Mouse (Mus musculus) limb, embryonic 13.5 days (tissue): ENCODE measurements around the gene Car5a. TPM values are rescaled to one million over a fixed set of nuclear protein-coding genes. Genes with fewer than 3 reads are reported as not detected.

Source experiments
- ATAC-seq: fragments of 200-750 bp; cut with Nextera tagmentation; 2 replicates; pipeline ENCODE4 v1.8.0; 2017; ENCODE audit warnings: low read depth, moderate number of reproducible peaks, moderate TSS enrichment; ENCODE audit not compliant: low FRiP score
- H3K27ac ChIP-seq: fragments of 300-500 bp; sonication (generic); 2 replicates; pipeline ENCODE4 v1.5.1; 2015; ENCODE audit warnings: inconsistent platforms, mild to moderate bottlenecking, moderate library complexity
- H3K27me3 ChIP-seq: fragments of 300-500 bp; sonication (generic); 2 replicates; pipeline ENCODE4 v1.6.1; 2015; ENCODE audit warnings: mild to moderate bottlenecking, inconsistent platforms
- H3K36me3 ChIP-seq: fragments of 300-500 bp; sonication (generic); 2 replicates; pipeline ENCODE4 v1.6.1; 2015; ENCODE audit warnings: inconsistent platforms, mild to moderate bottlenecking, moderate library complexity
- H3K4me1 ChIP-seq: fragments of 300-500 bp; sonication (generic); 2 replicates; pipeline ENCODE4 v1.6.1; 2015; ENCODE audit warnings: inconsistent platforms
- H3K4me2 ChIP-seq: fragments of 300-500 bp; sonication (generic); replicated peaks from 2 replicates; pipeline ENCODE4 v1.6.1; 2015; ENCODE audit warnings: inconsistent platforms, mild to moderate bottlenecking, moderate library complexity
- H3K4me3 ChIP-seq: fragments of 300-500 bp; sonication (generic); 2 replicates; pipeline ENCODE4 v1.5.1; 2015; ENCODE audit warnings: moderate library complexity, mild to moderate bottlenecking, inconsistent platforms
- H3K9ac ChIP-seq: fragments of 300-500 bp; sonication (generic); 2 replicates; pipeline ENCODE4 v1.6.1; 2015; ENCODE audit warnings: mild to moderate bottlenecking, inconsistent platforms
- H3K9me3 ChIP-seq: fragments of 300-500 bp; sonication (generic); 2 replicates; pipeline ENCODE4 v1.6.1; 2016; ENCODE audit warnings: inconsistent platforms
- WGBS: fragments of 180-500 bp; shearing (Covaris S2); methylation state at CpG from one replicate; pipeline ENCODE4 v1.1.7; 2015; 5-methylcytosine and 5-hydroxymethylcytosine counted together
- polyA plus RNA-seq: library from polyadenylated mRNA; unstranded; fragments of >200 nt; fragmentation: Nextera tagmentation; extraction: Ambion mirVana; gene quantifications from 2 replicates; pipeline ENCODE4 v1.2.1, GENCODE M21; 2015

Car5a gene
- polyA plus RNA-seq, 1 experiment from 2014 or later = not detected

DNA sequence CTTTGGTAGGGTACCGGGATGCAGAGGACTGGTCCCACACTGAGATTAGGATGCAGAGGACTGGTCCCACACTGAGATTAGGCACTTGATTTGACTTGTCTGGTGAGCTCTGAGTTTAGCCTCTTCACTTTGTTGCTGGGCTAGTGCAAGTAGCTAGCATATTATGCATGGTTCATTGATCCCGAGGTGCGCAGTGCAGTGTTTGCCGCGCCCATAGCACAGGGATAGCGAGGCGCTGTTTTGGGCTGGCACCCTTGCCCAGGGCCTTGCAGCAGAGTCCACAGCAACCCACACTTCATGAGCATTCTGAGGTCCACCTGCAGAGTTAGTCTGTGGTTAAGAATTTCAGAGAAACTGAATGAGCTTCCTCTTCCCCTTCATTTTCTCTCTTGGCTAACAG lies 8.1 kb upstream of the Car5a start:
- Histone ChIP-seq H3K36me3 (peaks cover 34% of the 10 kb centered on the region), H3K9me3 (no peaks in the 10 kb centered on the region), H3K27ac (no peak overlapping the region), H3K4me1 (peaks cover 53% of the 10 kb centered on the region), H3K4me3 (0 out of 2 replicates have a peak overlapping the region, but pooled peaks have one; percentile 7), H3K9ac (peak overlapping the region; percentile 25; the same call in 1 of the 2 replicates), H3K27me3 (no peaks in the 10 kb centered on the region), H3K4me2 (peak overlapping the region; percentile 92; the same call in 1 of the 2 replicates)
- WGBS = 94% methylated on average over 7 of the region's 7 CpGs
- ATAC-seq = no peak

DNA sequence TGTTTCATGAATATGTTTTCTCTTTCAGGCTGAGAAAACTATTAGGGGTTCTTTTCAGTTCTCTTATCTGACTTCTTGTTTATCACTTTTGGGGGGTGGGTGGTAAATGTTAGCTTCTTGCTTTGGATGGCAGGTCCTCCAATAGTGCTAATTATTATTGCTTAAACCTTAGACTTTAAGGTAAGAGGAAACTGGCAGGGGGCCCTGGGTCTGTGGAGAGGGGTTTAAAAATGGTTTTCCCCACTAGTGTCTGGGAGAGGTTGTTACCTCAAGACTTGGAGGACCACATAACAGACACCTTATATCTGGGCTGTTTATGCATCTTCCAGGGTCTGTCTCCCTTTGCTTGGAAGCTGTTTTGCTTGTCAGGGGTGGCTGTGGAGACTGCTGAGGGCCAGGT lies 7.4 kb upstream of the Car5a start:
- Histone ChIP-seq H3K4me3 (peak overlapping the region; percentile 96), H3K27ac (no peak overlapping the region), H3K36me3 (peaks cover 34% of the 10 kb centered on the region), H3K27me3 (no peaks in the 10 kb centered on the region), H3K9me3 (no peaks in the 10 kb centered on the region), H3K9ac (peak overlapping the region; percentile 99), H3K4me1 (peaks cover 58% of the 10 kb centered on the region), H3K4me2 (peak overlapping the region; percentile 92)
- no peak for ATAC-seq

DNA sequence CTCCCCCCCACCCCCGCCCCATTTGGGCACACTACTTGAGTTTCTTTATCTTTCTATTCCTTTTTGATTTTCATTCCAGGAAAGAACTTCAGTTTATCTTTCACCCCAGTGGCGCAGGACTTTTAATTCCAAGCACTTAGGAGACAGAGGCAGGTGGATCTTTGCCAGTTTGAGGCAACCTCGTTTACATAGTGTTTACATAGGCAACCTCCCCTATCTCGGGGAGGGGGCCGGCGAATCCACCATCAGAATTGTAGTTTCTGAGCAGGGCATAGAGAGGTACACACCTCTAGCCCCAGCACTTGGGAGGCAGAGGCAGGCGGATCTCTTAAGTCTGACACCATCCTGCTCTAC lies 6.9 kb upstream of the Car5a start:
- H3K4me1 ChIP-seq = peaks cover 63% of the 10 kb centered on the region
- WGBS = 35% methylated on average over 7 of the region's 7 CpGs
- peaks cover 34% of the 10 kb centered on the region for H3K36me3 ChIP-seq
- H3K27me3 ChIP-seq = no peaks in the 10 kb centered on the region
- ATAC-seq = no peak
- H3K9me3 ChIP-seq = no peaks in the 10 kb centered on the region
- peak overlapping the region; percentile 96 for H3K4me3 ChIP-seq
- peak overlapping the region; percentile 99 for H3K9ac ChIP-seq
- H3K27ac ChIP-seq = no peak overlapping the region
- peak overlapping the region; percentile 92 for H3K4me2 ChIP-seq

DNA sequence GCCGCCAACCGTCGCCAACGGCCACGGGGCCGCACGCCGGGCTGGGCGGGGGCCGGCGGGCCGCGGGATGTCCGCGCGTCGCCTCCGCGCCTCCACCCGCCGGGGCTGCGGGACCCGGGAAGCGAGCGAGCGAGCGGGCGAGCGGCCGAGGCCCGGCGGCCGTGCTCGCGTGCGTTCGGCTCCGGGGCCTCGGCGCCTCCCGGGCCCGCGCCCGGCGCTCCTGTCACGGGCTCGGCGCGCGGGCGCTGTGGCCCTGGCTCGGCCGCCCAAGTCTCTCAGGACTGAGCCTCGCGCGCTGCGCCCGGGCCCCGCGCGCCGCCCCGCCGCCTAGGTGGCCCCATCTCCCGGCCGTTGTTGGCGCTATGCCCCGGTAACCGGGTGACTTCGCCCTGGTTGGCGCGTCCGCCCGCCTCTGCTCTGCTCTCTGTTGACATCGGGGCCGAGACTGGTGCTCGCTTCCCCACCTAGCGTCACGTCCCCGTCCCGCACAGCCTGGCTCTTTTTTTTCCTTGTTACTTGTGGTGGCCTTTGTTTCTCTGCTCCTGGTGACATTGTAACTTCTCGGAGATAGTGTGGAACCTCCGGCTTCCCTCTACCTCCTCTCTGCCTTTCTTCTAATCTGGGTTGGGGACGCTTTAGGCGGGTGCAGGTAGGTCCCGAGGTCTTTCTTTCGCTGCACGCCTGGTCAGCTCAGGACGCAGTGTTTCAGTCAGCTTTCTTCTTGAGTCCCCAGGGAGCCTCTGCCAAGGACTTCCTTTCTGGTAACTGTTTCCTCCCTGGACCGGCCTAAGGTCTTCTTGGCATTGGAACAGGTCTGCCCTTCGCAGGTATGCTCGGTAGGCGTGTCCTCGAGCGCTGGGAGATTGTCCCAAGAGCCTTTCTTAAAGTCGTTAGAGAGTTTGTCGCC lies 6.3 kb upstream of the Car5a start:
- Histone ChIP-seq H3K27me3 (no peaks in the 10 kb centered on the region), H3K4me1 (peaks cover 63% of the 10 kb centered on the region), H3K4me2 (peak overlapping the region; percentile 92), H3K36me3 (peaks cover 31% of the 10 kb centered on the region), H3K27ac (peak overlapping the region; percentile 93), H3K9me3 (no peaks in the 10 kb centered on the region), H3K4me3 (peak overlapping the region; percentile 96), H3K9ac (peak overlapping the region; percentile 99)
- ATAC-seq = no peak; the same call in 1 of the 2 replicates
- under 1% methylated on average over 77 of the region's 97 CpGs for WGBS

DNA sequence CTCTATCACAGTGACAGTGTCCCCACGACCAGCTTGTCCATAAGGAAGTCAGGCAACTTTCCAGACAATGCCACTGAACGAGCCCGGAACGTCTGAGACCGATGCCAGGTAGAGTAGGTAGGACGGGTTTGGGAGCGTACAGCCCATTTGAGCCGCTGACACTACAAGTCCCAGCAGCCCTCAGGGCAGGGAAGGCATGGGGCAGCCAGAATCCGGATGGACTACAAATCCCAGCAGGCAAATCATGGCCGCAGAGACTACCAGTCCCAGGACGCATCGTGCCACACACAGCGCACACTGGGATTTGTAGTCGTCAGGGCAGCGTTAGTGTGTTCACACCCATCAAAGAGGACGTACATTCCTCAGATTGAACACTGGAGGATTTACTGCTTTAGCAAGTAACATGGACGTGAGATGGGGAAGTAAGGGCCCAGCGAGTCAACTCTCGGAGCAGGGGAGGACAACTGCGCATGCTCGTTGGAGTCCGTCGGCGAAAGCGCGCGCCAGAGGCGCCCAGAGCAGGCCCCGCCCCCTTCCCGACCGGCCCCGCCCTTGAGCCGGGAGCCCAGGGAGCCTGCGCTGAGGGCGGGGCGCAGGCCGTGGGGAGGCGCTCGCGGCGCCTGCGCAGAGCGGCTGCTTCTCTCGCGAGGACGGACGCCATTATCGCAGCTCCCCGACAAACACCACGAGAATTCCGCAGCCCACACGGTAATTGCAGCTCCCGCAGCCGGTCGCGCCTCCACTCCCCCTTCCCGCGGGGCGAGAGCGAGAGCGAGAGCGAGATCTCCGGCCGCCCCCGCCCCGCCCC lies 5.4 kb upstream of the Car5a start:
- H3K36me3 ChIP-seq = peaks cover 23% of the 10 kb centered on the region
- H3K4me2 ChIP-seq = peak overlapping the region; percentile 92
- peak overlapping the region; percentile 96 for H3K4me3 ChIP-seq
- H3K27ac ChIP-seq = peak overlapping the region; percentile 93
- WGBS = under 1% methylated on average over 64 of the region's 66 CpGs
- no peaks in the 10 kb centered on the region for H3K27me3 ChIP-seq
- H3K4me1 ChIP-seq = peaks cover 58% of the 10 kb centered on the region
- H3K9me3 ChIP-seq = no peaks in the 10 kb centered on the region
- H3K9ac ChIP-seq = peak overlapping the region; percentile 99
- ATAC-seq = peak; percentile 97

DNA sequence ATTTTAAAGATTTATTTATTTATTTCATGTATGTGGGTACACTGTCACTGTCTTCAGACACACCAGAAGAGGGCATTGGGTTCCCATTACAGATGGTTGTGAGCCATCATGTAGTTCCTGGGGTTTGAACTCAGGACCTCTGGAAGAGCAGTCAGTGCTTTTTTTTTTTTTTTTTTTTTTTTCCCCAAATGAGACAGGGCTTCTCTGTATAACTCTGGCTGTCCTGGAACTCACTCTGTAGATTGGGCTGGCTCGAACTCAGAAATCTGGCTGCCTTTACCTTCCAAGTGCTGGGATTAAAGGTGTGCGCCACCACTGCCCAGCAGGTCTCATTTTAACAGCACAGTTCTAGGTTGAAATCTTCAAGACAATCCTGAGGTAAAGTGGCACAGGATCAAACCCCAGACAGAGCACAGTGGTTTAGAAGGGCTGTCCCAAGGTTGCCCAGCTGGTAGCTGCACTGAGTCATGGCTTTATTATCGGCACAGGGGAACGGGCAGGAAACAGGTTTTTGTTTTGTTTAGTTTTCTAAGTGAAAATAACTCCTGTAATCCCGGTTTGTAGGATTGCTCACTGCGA lies 4.6 kb upstream of the Car5a start, which contains the start of gene Banp:
TSS of gene Banp (plus strand) at position 529 of the 579 bp plus-strand sequence.
- H3K4me1 ChIP-seq = peaks cover 56% of the 10 kb centered on the region
- H3K9ac ChIP-seq = peak within 1 kb of the TSS; percentile 99
- no peak for ATAC-seq
- WGBS = 61% methylated on average over 6 of the region's 6 CpGs
- H3K27ac ChIP-seq = peak within 1 kb of the TSS; percentile 93
- H3K9me3 ChIP-seq = no peaks in the 10 kb centered on the region
- H3K4me2 ChIP-seq = peak within 1 kb of the TSS; percentile 92
- peaks cover 16% of the 10 kb centered on the region for H3K36me3 ChIP-seq
- peak within 1 kb of the TSS; percentile 96 for H3K4me3 ChIP-seq
- H3K27me3 ChIP-seq = no peaks in the 10 kb centered on the region

DNA sequence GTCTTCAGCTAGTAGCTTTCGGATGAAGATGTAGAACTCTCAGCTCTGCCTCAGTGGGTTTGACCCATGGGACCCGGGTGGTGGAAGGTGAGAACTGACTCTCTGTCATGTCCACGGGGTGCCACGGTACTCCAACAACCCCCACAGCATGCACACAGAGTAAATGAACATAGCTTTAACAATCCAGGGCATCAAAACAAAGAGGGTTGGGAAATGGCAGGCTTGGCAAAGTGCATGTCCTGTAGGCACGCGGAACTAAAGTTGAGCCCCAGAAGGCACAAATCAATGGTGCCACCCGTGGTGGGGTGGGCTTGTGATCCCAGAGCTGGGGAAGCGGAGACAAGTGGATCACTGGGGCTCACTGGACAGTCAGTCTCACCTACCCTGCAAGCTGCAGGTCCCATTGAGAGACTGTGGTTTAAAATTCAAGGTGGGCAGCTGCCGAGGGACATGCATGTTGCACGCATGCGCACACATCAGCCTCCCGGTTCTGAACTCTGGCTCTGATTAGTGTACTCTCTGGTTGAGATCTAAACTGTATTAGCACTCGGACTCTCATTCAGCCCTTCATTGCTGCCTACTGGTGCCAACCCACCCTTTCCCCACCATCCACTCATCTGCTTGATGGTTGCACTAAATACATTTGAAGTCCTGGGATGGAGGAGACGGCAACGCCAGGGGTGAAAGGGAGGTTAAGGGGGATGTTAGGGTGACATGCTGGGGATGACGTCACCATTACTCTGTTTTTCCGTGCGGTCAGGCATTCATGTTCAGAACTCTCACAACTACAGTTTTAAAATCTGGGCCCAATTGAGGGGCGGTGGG lies 3.8 kb upstream of the Car5a start:
- ATAC-seq = no peak
- peak overlapping the region; percentile 46 for H3K4me3 ChIP-seq
- H3K27me3 ChIP-seq = no peaks in the 10 kb centered on the region
- peaks cover 50% of the 10 kb centered on the region for H3K4me1 ChIP-seq
- peak overlapping the region; percentile 68 for H3K9ac ChIP-seq
- 51% methylated on average over 19 of the region's 19 CpGs for whole genome bisulfite sequencing
- H3K4me2 ChIP-seq = peak overlapping the region; percentile 80
- H3K27ac ChIP-seq = peak overlapping the region; percentile 92
- H3K36me3 ChIP-seq = peaks cover 8% of the 10 kb centered on the region
- H3K9me3 ChIP-seq = no peaks in the 10 kb centered on the region

DNA sequence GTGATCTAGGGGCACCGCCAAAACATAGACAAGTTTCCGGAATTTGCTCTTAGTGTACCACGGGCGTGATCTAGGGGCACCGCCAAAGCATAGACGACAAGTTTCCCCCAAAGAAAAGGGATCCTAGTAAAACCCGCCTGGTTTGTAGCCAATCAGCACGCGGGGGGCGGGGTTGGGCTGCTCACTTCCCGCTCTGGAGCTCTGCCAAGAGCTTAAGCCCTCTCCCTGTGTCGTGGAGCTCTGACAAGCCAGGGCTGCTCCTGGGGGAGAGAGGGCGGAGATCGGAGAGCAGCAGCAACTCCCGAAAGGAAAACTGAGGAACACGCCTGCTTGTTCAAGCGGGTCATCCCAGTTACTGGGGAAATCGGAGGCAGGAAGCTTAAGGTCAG lies 3.0 kb upstream of the Car5a start:
- peak overlapping the region; percentile 80 for H3K4me2 ChIP-seq
- 0 out of 2 replicates have a peak, but pooled peaks have one; percentile 34 for ATAC-seq
- H3K4me3 ChIP-seq = peak overlapping the region; percentile 46
- WGBS = under 1% methylated on average over 18 of the region's 18 CpGs
- peak overlapping the region; percentile 68 for H3K9ac ChIP-seq
- H3K27me3 ChIP-seq = no peaks in the 10 kb centered on the region
- peaks cover 44% of the 10 kb centered on the region for H3K4me1 ChIP-seq
- H3K9me3 ChIP-seq = no peaks in the 10 kb centered on the region
- peaks cover 2% of the 10 kb centered on the region for H3K36me3 ChIP-seq
- H3K27ac ChIP-seq = peak overlapping the region; percentile 92

DNA sequence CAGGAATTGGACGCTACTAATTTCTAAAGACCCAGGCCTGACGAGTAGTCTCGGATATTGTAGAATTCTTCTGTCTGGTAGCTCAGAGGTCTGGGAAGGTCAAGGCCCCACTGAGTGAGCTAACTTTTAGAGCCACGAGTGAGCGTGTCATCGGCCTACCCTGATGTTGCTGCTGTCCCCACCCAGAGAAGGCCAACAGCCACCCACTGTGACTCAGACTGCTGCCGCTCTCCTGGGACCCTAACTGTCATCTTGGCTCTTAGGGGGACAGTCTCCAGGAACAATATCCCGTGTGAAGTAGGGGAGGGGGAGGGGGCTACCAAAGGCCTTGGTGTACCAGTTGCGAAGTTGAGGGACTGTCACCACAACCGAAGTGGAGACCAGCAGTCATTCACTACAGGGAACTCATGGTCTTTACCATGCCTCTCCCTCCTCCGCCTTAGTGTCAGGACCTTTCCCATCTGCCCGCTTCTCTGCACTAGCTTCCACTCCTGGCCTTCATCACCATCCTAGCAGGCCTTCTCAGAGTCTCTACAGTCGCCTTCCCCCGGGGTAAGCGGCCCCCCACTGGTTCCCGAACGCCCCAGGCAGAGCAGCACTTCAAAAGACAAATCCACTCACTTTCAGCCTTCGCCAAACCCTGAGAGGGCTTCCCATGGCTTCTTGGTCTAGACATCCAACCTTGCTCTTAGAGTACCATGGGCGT lies 2.5 kb upstream of the Car5a start:
- Histone ChIP-seq H3K27me3 (no peaks in the 10 kb centered on the region), H3K27ac (peak overlapping the region; percentile 92), H3K9ac (peak overlapping the region; percentile 68), H3K4me2 (peak overlapping the region; percentile 80), H3K36me3 (no peaks in the 10 kb centered on the region), H3K4me1 (peaks cover 39% of the 10 kb centered on the region), H3K9me3 (no peaks in the 10 kb centered on the region), H3K4me3 (peak overlapping the region; percentile 46)
- ATAC-seq = no peak
- WGBS = 31% methylated on average over 19 of the region's 19 CpGs

DNA sequence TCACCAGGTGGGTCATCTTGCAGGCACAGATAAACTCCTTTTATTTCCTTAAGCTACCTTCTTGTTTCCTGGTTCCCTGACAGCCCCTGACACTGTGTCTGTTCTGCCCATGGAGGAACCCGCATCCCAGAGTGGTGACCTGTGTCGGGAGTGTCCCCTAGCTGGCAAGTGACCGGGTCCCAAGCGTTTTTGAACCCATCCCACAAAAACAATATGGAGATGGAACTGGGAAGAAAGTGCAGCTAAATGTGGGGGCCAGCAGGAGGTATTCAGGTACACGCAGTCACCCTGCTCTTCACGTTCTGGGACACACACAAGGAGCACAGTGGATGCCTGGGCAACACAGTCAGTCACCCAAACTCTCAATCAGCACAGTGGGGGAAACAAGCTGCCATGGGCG lies 1.6 kb upstream of the Car5a start:
- Histone ChIP-seq H3K4me2 (no peak overlapping the region), H3K4me3 (no peak overlapping the region), H3K9ac (no peak overlapping the region), H3K9me3 (no peaks in the 10 kb centered on the region), H3K27ac (no peak overlapping the region), H3K4me1 (peaks cover 30% of the 10 kb centered on the region), H3K27me3 (no peaks in the 10 kb centered on the region), H3K36me3 (no peaks in the 10 kb centered on the region)
- 81% methylated on average over 7 of the region's 7 CpGs for WGBS
- no peak for ATAC-seq

DNA sequence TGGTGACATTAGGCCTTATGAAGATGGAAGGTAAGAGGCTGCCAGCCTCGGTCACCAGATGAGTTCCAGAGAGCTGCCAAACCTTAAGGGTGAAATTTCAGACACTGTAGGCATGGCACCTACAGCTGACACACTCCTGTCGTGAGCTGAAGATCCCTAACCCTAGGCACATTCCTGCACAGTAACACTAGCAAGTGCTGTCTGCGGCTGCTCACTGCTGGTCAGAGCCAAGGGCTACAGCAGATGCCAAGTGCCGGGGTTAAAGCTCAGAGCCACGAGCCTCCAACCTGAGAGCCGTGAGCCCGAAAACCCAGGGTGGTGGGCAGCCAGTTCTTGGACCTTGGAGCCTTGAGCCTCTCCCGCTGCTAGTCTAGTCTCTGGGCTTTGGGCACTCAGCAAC lies 988 bp downstream of the Car5a start:
- H3K4me2 ChIP-seq = no peak overlapping the region
- 0 out of 2 replicates have a peak overlapping the region, but pooled peaks have one; percentile 25 for H3K9ac ChIP-seq
- H3K9me3 ChIP-seq = no peaks in the 10 kb centered on the region
- H3K27me3 ChIP-seq = no peaks in the 10 kb centered on the region
- no peak overlapping the region for H3K27ac ChIP-seq
- H3K36me3 ChIP-seq = no peaks in the 10 kb centered on the region
- H3K4me3 ChIP-seq = no peak overlapping the region
- ATAC-seq = no peak
- WGBS = 81% methylated on average over 8 of the region's 8 CpGs
- H3K4me1 ChIP-seq = peaks cover 19% of the 10 kb centered on the region
